Mouse (Mus musculus) midbrain, embryonic 11.5 days (tissue): Measurements from ENCODE around the gene Fbxo36. TPM values are rescaled to one million over a fixed set of nuclear protein-coding genes. Genes with fewer than 3 reads are reported as not detected.
A peak's percentile ranks its signal among the peaks of the same experiment; 100 is the strongest.

Experiments
- ATAC-seq: fragments of 200-750 bp; cut with Nextera tagmentation; 2 replicates; pipeline ENCODE4 v1.8.0; 2017; ENCODE audit warnings: moderate TSS enrichment, moderate library complexity; ENCODE audit not compliant: low FRiP score
- DNase-seq: peaks from one replicate; pipeline ENCODE4 v3.0.0; 2015; ENCODE audit warnings: low spot score; ENCODE audit errors: missing footprints
- H3K27ac ChIP-seq: fragments of 300-500 bp; sonication (generic); 2 replicates; pipeline ENCODE4 v1.5.1; 2014; ENCODE audit warnings: low read depth, low read length
- H3K27me3 ChIP-seq: fragments of 300-500 bp; sonication (generic); 2 replicates; pipeline ENCODE4 v1.6.1; 2014; ENCODE audit warnings: mild to moderate bottlenecking, low read length, moderate library complexity, mixed read lengths; ENCODE audit not compliant: control insufficient read depth, insufficient read depth
- H3K36me3 ChIP-seq: fragments of 300-500 bp; sonication (generic); 2 replicates; pipeline ENCODE4 v1.6.1; 2014; ENCODE audit warnings: mild to moderate bottlenecking, low read length, moderate library complexity, mixed read lengths; ENCODE audit not compliant: control insufficient read depth, insufficient read depth
- H3K4me1 ChIP-seq: fragments of 300-500 bp; sonication (generic); 2 replicates; pipeline ENCODE4 v1.6.1; 2014; ENCODE audit warnings: low read length; ENCODE audit not compliant: control insufficient read depth, insufficient read depth
- H3K4me2 ChIP-seq: fragments of 300-500 bp; sonication (generic); 2 replicates; pipeline ENCODE4 v1.6.1; 2014; ENCODE audit warnings: mild to moderate bottlenecking, moderate library complexity
- H3K4me3 ChIP-seq: fragments of 300-500 bp; sonication (generic); 2 replicates; pipeline ENCODE4 v1.5.1; 2014; ENCODE audit warnings: low read depth, low read length
- H3K9ac ChIP-seq: fragments of 300-500 bp; sonication (generic); 2 replicates; pipeline ENCODE4 v1.6.1; 2014; ENCODE audit warnings: low read length
- H3K9me3 ChIP-seq: fragments of 300-500 bp; sonication (generic); 2 replicates; pipeline ENCODE4 v1.6.1; 2016; ENCODE audit warnings: low read length; ENCODE audit not compliant: control insufficient read depth
- WGBS: fragments of 180-500 bp; shearing (Covaris S2); extraction: QIAGEN DNeasy Blood & Tissue Kit; methylation state at CpG from one replicate; pipeline ENCODE4 v1.1.7; 2014; 5-methylcytosine and 5-hydroxymethylcytosine counted together
- polyA plus RNA-seq: library from polyadenylated mRNA; unstranded; fragments of >200 nt; fragmentation: Nextera tagmentation; extraction: Ambion mirVana; gene quantifications from 2 replicates; pipeline ENCODE4 v1.2.1, GENCODE M21; 2014

Gene Fbxo36
- polyA plus RNA-seq, 1 experiment from 2014 or later = 10.7 TPM

- Histone ChIP-seq H3K4me3 (no peak overlapping the region), H3K9ac (no peak overlapping the region), H3K4me1 (no peaks in the 10 kb centered on the region), H3K27ac (no peak overlapping the region), H3K27me3 (no peaks in the 10 kb centered on the region), H3K9me3 (no peaks in the 10 kb centered on the region), H3K4me2 (no peak overlapping the region), H3K36me3 (no peaks in the 10 kb centered on the region)
- WGBS = 98% methylated on average over 3 of the region's 3 CpGs
- peak; percentile 76 for DNase-seq
- ATAC-seq = no peak
These were observed 27.1 kb downstream of the Fbxo36 start for GRCm38 (mm10) chr1:84866706-84867230.

- DNase-seq (peak; percentile 35), ATAC-seq (no peak)
- Histone ChIP-seq H3K9ac (no peak overlapping the region), H3K36me3 (no peaks in the 10 kb centered on the region), H3K4me1 (no peaks in the 10 kb centered on the region), H3K4me3 (no peak overlapping the region), H3K9me3 (no peaks in the 10 kb centered on the region), H3K27ac (no peak overlapping the region), H3K4me2 (no peak overlapping the region), H3K27me3 (no peaks in the 10 kb centered on the region)
These were observed 28.7 kb downstream of the Fbxo36 start for GRCm38 (mm10) chr1:84868311-84868710.

GRCm38 (mm10) chr1:84868841-84869240, 29.2 kb downstream of the Fbxo36 start:
- no peak overlapping the region for H3K4me2 ChIP-seq
- H3K4me3 ChIP-seq = no peak overlapping the region
- H3K4me1 ChIP-seq = no peaks in the 10 kb centered on the region
- H3K27ac ChIP-seq = no peak overlapping the region
- H3K27me3 ChIP-seq = no peaks in the 10 kb centered on the region
- H3K36me3 ChIP-seq = no peaks in the 10 kb centered on the region
- WGBS = 81% methylated on average over 4 of the region's 4 CpGs
- ATAC-seq (no peak), DNase-seq (no peak)
- H3K9ac ChIP-seq = no peak overlapping the region
- no peaks in the 10 kb centered on the region for H3K9me3 ChIP-seq

- WGBS = 47% methylated on average over 7 of the region's 7 CpGs
These were observed 29.9 kb downstream of the Fbxo36 start for GRCm38 (mm10) chr1:84869498-84869897.

DNA sequence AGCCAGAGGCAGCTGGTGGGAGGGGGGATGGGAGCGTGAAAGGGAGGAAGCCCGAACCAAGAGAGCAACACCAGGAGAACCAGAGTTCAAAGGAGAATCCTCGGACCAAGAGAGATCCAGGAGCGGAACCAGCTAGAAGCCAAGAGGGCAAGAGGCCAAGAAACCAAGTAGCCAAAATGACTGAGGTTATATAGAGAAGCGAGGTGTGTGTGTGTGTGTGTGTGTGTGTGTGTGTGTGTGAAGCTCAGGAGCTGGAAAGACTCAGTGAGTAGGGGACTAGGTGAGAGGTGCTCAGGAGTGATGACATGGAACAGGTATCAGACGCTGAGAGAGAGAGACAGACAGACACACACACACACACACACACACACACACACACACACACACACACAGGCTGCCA, 31.5 kb downstream of the Fbxo36 start:
- Histone ChIP-seq H3K9me3 (no peaks in the 10 kb centered on the region), H3K9ac (no peak overlapping the region), H3K36me3 (no peaks in the 10 kb centered on the region), H3K27me3 (no peaks in the 10 kb centered on the region), H3K4me1 (no peaks in the 10 kb centered on the region), H3K4me2 (no peak overlapping the region), H3K4me3 (no peak overlapping the region), H3K27ac (no peak overlapping the region)
- WGBS = 75% methylated on average over 6 of the region's 6 CpGs
- ATAC-seq = no peak
- peak; percentile 75 for DNase-seq

More at GRCm38 (mm10) chr1:84869498-84869897, 29.9 kb downstream of the Fbxo36 start:
- H3K4me3 ChIP-seq = no peak overlapping the region
- H3K9me3 ChIP-seq = no peaks in the 10 kb centered on the region
- H3K27me3 ChIP-seq = no peaks in the 10 kb centered on the region
- H3K4me2 ChIP-seq = no peak overlapping the region
- no peaks in the 10 kb centered on the region for H3K36me3 ChIP-seq
- DNase-seq (no peak), ATAC-seq (no peak)
- H3K4me1 ChIP-seq = no peaks in the 10 kb centered on the region
- no peak overlapping the region for H3K27ac ChIP-seq
- H3K9ac ChIP-seq = no peak overlapping the region

DNA sequence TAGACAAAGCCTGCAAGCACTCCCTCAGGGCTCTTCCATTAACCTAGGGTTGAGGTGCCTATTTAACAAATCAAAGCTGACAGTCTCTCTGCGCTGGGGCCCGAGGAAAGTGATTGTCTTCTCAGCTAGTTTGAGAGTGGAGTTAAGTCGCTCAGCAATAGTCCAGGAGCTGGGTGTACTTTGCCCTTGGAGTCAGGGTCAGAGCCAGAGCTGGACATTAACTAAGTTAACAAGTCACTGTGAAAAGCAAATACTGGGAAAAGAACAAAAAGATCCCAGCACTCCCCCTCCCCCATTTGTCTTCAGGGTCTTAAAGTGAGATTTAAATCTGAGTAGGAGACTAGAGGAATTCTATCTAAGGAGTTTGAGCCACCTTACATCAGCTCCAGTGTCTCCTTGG, 32.5 kb downstream of the Fbxo36 start:
- no peaks in the 10 kb centered on the region for H3K4me1 ChIP-seq
- H3K27me3 ChIP-seq = no peaks in the 10 kb centered on the region
- H3K4me2 ChIP-seq = no peak overlapping the region
- ATAC-seq (no peak), DNase-seq (peak; percentile 80)
- no peak overlapping the region for H3K4me3 ChIP-seq
- 14% methylated on average over 3 of the region's 3 CpGs for WGBS
- no peaks in the 10 kb centered on the region for H3K9me3 ChIP-seq
- H3K9ac ChIP-seq = no peak overlapping the region
- no peak overlapping the region for H3K27ac ChIP-seq
- H3K36me3 ChIP-seq = no peaks in the 10 kb centered on the region

- no peak overlapping the region for H3K4me3 ChIP-seq
- H3K9ac ChIP-seq = no peak overlapping the region
- H3K4me1 ChIP-seq = no peaks in the 10 kb centered on the region
- H3K36me3 ChIP-seq = no peaks in the 10 kb centered on the region
- 65% methylated on average over 4 of the region's 4 CpGs for WGBS
- H3K27me3 ChIP-seq = no peaks in the 10 kb centered on the region
- no peak overlapping the region for H3K27ac ChIP-seq
- DNase-seq = peak; percentile 69
- H3K4me2 ChIP-seq = no peak overlapping the region
- no peak for ATAC-seq
- H3K9me3 ChIP-seq = no peaks in the 10 kb centered on the region
These were observed 33.3 kb downstream of the Fbxo36 start for GRCm38 (mm10) chr1:84872939-84873338.

DNA sequence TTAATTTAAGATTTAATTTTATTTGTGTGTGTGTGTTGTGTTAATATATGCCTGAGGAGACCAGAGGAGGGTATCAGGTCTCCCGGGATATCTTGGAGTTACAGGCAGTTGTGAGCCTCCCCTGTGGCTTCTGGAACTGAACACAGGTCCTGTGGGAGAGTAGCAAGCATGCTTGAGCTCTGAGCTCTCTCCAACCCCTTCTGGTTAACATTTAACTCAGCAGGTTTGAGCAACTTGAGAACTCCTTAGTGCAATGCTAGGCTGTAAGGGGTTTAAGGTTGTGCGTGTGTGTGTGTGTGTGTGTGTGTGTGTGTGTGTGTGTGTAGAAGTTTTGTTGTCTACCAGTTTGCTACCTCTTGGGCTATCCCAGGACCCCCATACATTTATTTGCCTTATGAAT, 37.9 kb downstream of the Fbxo36 start:
- ATAC-seq (no peak), DNase-seq (peak; percentile 59)
- H3K27ac ChIP-seq = no peak overlapping the region
- no peak overlapping the region for H3K4me3 ChIP-seq
- WGBS = 90% methylated on average over 2 of the region's 2 CpGs
- H3K4me1 ChIP-seq = no peaks in the 10 kb centered on the region
- no peak overlapping the region for H3K9ac ChIP-seq
- H3K4me2 ChIP-seq = no peak overlapping the region
- no peaks in the 10 kb centered on the region for H3K27me3 ChIP-seq
- no peaks in the 10 kb centered on the region for H3K36me3 ChIP-seq
- no peaks in the 10 kb centered on the region for H3K9me3 ChIP-seq

DNA sequence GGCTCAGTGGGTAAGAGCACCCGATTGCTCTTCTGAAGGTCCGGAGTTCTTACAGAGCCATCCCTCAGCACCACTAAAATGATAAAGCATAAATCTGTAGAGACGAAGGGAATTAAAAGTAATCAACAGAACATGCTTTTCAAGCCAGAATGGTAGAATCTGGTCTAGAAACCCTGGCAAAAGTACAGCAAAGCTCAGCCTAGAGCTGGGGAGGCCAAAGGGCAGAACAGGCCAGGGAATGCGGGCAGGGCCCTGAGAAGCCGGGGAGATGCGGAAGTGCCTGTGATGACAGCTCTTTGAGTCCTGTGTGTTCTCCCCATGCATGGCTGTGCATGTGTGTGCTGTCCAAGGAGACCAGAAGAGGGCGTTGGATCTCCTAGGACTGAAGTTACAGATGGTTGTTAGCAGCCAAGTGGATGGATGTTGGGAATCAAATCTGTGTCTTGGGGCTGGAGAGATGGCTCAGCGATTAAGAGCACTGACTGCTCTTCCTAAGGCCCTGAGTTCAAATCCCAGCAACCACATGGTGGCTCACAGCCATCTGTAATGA, 40.0 kb downstream of the Fbxo36 start:
- DNase-seq = peak; percentile 73
- 95% methylated on average over 8 of the region's 8 CpGs for WGBS

More for the DNA sequence above, 40.0 kb downstream of the Fbxo36 start:
- no peak overlapping the region for H3K4me2 ChIP-seq
- no peak for ATAC-seq
- no peaks in the 10 kb centered on the region for H3K36me3 ChIP-seq
- no peaks in the 10 kb centered on the region for H3K4me1 ChIP-seq
- no peak overlapping the region for H3K27ac ChIP-seq
- no peak overlapping the region for H3K4me3 ChIP-seq
- H3K9me3 ChIP-seq = no peaks in the 10 kb centered on the region
- H3K9ac ChIP-seq = no peak overlapping the region
- H3K27me3 ChIP-seq = no peaks in the 10 kb centered on the region
